Mouse (Mus musculus): Measurements from ENCODE around the gene Klc1. TPM values are rescaled to one million over a fixed set of nuclear protein-coding genes. Genes with fewer than 3 reads are reported as not detected.

The Klc1 gene
- polyA plus RNA-seq (2015; fragmentation: Illumina TruSeq; extraction: RNeasy Lipid Tissue Mini Kit (QIAGEN cat#74804); ENCODE audit: low read depth, low replicate concordance) = 594 TPM

DNA sequence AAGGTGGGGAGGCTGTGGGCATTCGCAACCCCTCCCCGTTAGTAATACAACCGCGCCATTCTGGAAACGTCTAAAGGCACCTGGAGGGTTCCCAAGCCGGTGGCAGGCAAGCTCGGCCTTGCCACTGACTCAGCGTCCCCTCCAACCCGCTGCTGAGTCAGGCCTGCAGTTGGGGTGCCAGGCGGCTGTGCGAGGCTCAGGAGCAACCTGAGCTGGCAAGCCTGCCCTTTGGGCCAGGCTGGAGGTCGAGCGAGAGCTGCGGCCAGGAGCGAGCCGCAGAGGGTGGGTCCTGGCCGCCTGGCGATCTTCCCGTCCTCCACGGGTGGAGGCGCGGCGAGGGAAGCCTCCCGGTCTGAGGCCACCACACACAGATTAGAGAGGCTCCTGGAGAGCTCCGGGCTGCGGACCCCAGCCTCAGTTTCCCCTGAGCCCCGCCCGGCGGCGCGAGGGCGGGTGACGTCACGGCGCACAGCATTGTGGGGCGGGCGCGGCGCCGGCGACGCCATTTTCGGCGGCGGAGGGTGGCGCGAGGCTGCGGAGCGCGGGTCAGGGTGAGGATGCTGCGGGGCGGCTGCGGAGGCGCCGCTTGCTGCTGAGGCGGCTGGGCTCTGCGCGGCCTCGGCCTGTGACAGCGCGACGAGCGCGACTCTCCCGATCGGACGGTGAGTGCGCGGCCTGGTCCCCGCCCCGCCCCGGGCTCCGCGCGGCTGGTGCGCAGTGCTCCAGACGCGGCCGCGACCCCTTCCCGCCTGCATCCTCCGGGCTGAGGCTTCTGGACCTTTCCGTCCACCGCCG is at the start of gene Klc1:
Klc1 (plus strand) TSS at position 469 of the 795 bp plus-strand sequence.

DNA sequence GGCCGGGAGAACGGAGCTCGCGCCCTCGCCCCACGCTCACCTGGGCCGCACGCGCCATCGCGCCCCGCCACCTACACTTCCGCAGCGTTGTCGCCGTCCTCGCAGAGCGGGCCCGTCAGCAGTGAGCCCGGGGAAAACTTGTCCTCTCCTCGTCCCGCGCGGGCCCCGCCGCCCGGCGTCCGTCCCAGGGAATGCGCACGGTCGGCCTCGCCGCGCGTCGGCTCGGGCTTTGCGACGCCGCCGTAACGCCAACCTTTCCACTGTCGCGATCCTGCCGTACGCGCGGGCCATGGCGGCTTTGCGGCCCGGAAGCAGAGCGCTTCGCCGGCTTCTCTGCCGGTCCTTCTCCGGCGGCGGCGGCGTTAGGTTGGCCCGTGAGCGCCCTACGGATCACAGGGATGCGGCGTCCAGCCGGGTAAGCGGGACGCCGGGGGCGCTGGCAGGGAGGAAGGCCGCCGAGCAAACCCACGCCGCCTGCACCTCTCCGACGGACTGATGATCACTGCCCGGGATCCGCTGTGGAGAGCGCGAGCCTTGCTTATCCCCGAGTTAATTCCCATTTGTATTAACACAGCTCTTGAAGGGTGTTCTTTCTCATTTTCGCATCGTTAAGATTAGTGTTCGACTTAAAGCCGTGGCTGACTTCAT is 45.5 kb upstream of the Klc1 start, which contains the start of the genes Bag5 and Apopt1:
Bag5 (minus strand) TSS at position 254 of the 648 bp plus-strand sequence.
Apopt1 (plus strand) TSS at position 258 of the 648 bp plus-strand sequence.

DNA sequence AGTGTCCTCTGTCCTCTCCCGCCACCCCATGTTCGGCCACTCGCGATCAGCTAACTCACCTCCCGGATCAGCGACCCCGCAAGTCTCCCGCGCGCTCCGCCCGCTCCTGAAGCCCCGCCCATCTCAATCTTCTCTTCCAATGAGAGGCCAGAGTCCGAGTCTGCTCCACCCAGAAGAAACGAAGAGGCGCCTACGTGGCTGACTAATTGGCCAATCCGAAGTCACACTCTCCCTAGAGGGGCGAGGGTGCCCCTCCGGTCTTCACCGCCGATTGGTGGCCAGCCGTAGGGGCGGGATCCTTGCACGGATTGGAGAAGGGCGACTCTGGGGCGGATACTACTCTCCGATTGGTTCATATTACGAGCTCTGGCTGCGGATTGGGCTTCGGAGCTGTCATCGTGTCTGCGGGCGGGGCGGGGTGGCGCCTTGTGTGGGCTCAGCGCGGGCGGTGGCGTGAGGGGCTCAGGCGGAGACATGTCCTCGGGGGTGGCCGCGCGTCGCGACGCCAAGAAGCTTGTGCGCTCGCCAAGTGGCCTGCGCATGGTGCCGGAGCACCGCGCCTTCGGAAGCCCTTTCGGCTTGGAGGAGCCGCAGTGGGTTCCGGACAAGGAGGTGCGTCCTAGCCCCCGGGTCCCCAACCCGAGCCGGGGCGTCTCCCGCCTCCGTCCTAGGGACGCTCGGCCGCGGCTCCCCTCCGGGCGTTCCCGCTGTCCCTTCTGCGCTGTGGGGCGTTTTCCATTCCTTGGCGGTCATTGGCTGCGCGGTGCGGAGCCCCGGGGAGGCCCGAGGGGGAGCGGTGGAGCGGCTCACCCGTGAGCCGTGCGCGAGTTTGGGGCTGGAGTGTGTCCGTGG is 55.3 kb downstream of the Klc1 start, which contains the start of the genes Xrcc3 and Zfyve21:
Xrcc3 (minus strand) TSS at position 108 of the 852 bp plus-strand sequence.
Zfyve21 (plus strand) TSS at position 405 of the 852 bp plus-strand sequence.

Other genes with a start within 250 kb of the Klc1 start
- gene Eif5, start 220.8 kb upstream of the Klc1 start, polyA plus RNA-seq (2015; fragmentation: Illumina TruSeq; extraction: RNeasy Lipid Tissue Mini Kit (QIAGEN cat#74804); ENCODE audit: low read depth, low replicate concordance) = 212 TPM
- gene Mark3, start 184.3 kb upstream of the Klc1 start, polyA plus RNA-seq (2015; fragmentation: Illumina TruSeq; extraction: RNeasy Lipid Tissue Mini Kit (QIAGEN cat#74804); ENCODE audit: low read depth, low replicate concordance) = 65.3 TPM
- 2,227 TPM for gene Ckb, start 86.5 kb upstream of the Klc1 start, polyA plus RNA-seq (2015; fragmentation: Illumina TruSeq; extraction: RNeasy Lipid Tissue Mini Kit (QIAGEN cat#74804); ENCODE audit: low read depth, low replicate concordance)
- gene Trmt61a, start 80.7 kb upstream of the Klc1 start, polyA plus RNA-seq (2015; fragmentation: Illumina TruSeq; extraction: RNeasy Lipid Tissue Mini Kit (QIAGEN cat#74804); ENCODE audit: low read depth, low replicate concordance) = 17.8 TPM
- gene Bag5, start 45.6 kb upstream of the Klc1 start, polyA plus RNA-seq (2015; fragmentation: Illumina TruSeq; extraction: RNeasy Lipid Tissue Mini Kit (QIAGEN cat#74804); ENCODE audit: low read depth, low replicate concordance) = 53.5 TPM
- gene Apopt1, start 45.6 kb upstream of the Klc1 start, polyA plus RNA-seq (2015; fragmentation: Illumina TruSeq; extraction: RNeasy Lipid Tissue Mini Kit (QIAGEN cat#74804); ENCODE audit: low read depth, low replicate concordance) = 63.7 TPM
- gene Xrcc3, start 55.0 kb downstream of the Klc1 start, polyA plus RNA-seq (2015; fragmentation: Illumina TruSeq; extraction: RNeasy Lipid Tissue Mini Kit (QIAGEN cat#74804); ENCODE audit: low read depth, low replicate concordance) = 7.4 TPM
- gene Zfyve21, start 55.3 kb downstream of the Klc1 start, polyA plus RNA-seq (2015; fragmentation: Illumina TruSeq; extraction: RNeasy Lipid Tissue Mini Kit (QIAGEN cat#74804); ENCODE audit: low read depth, low replicate concordance) = 27.7 TPM
- 39.0 TPM for gene Ppp1r13b, start 149.3 kb downstream of the Klc1 start, polyA plus RNA-seq (2015; fragmentation: Illumina TruSeq; extraction: RNeasy Lipid Tissue Mini Kit (QIAGEN cat#74804); ENCODE audit: low read depth, low replicate concordance)
- 1,068 TPM for gene Atp5mpl, start 208.1 kb downstream of the Klc1 start, polyA plus RNA-seq (2015; fragmentation: Illumina TruSeq; extraction: RNeasy Lipid Tissue Mini Kit (QIAGEN cat#74804); ENCODE audit: low read depth, low replicate concordance)
- gene Tdrd9, start 212.7 kb downstream of the Klc1 start, polyA plus RNA-seq (2015; fragmentation: Illumina TruSeq; extraction: RNeasy Lipid Tissue Mini Kit (QIAGEN cat#74804); ENCODE audit: low read depth, low replicate concordance) = 0.24 TPM
- 1.5 TPM for gene Rd3l, start 222.5 kb downstream of the Klc1 start, polyA plus RNA-seq (2015; fragmentation: Illumina TruSeq; extraction: RNeasy Lipid Tissue Mini Kit (QIAGEN cat#74804); ENCODE audit: low read depth, low replicate concordance)